In the genomic region with DNA sequence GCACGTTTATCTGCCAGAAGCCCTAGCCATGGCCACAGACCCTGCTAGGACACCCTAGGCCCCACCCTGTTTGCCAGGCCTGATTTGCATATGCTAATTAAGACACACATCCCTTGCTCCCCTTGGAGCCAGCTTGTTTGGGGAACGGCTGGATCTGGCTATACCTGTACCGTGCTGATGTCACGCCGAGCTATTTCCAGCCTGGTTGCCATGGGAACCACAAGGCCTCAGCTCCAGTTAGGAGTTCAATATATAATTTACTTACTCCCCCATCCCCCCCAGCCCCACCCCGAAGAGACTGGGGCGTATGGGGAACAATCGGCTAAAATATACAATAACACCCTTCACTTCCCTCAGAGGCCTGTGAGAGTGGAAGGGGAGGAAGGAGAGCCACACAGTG, we compare ENCODE assay signal across 13 mouse cellular contexts. TPM values are rescaled to one million over a fixed set of nuclear protein-coding genes. Genes with fewer than 3 reads are reported as not detected.
DNase-seq lines count a peak whose midpoint lies in the region; ATAC-seq and TF ChIP-seq lines count a peak whose summit lies in the region.
"Had no signal": no experiment of that assay in that cellular context is flagged by ENCODE, and none has a peak within 500 bp of the region (broad histone marks: within the 10 kb centered on the region; RNA-seq: fewer than 3 reads in every experiment).

No protein-coding gene starts in this region.

- TF ChIP-seq EP300 in stomach, postnatal 0 days (optimal IDR thresholded peaks at IDR 0.05) = no peak

- 29% methylated on average over 8 of the region's 8 CpGs for WGBS in stomach, embryonic 14.5 days
- 39% methylated on average over 8 of the region's 8 CpGs for WGBS in stomach, postnatal 0 days
- 28% methylated on average over 8 of the region's 8 CpGs for WGBS in hindbrain, embryonic 16.5 days
- 26% methylated on average over 8 of the region's 8 CpGs for WGBS in midbrain, embryonic 14.5 days

- H3K9ac ChIP-seq in stomach, embryonic 14.5 days (replicated peaks; ENCODE audit: low read depth, low read length) = no peak overlapping the region
- H3K9ac ChIP-seq in stomach, postnatal 0 days (ENCODE audit: low read length) = no peak overlapping the region
- peak overlapping the region; percentile 15 for H3K9ac ChIP-seq in hindbrain, embryonic 16.5 days (ENCODE audit: low read depth, low read length)
- H3K9ac ChIP-seq in midbrain, embryonic 14.5 days (replicated peaks; ENCODE audit: low read length) = peak overlapping the region; percentile 6; the same call in 1 of the 2 replicates

- peaks cover 67% of the 10 kb centered on the region for H3K4me1 ChIP-seq in stomach, embryonic 14.5 days (ENCODE audit: control insufficient read depth, insufficient read depth, low read length)
- H3K4me1 ChIP-seq in stomach, postnatal 0 days (replicated peaks; ENCODE audit: control insufficient read depth, insufficient read depth) = peaks cover 18% of the 10 kb centered on the region
- peaks cover 63% of the 10 kb centered on the region for H3K4me1 ChIP-seq in hindbrain, embryonic 16.5 days (ENCODE audit: control insufficient read depth, insufficient read depth, low read depth, low read length)
- peaks cover 56% of the 10 kb centered on the region for H3K4me1 ChIP-seq in midbrain, embryonic 14.5 days (ENCODE audit: control insufficient read depth, insufficient read depth, low read length)

- H3K9me3 ChIP-seq in stomach, embryonic 14.5 days (ENCODE audit: control insufficient read depth, low read depth, low read length) = no peaks in the 10 kb centered on the region
- no peaks in the 10 kb centered on the region for H3K9me3 ChIP-seq in stomach, postnatal 0 days (ENCODE audit: control insufficient read depth, low read length)
- no peaks in the 10 kb centered on the region for H3K9me3 ChIP-seq in hindbrain, embryonic 16.5 days (ENCODE audit: control insufficient read depth, low read length)
- no peaks in the 10 kb centered on the region for H3K9me3 ChIP-seq in midbrain, embryonic 14.5 days (ENCODE audit: control insufficient read depth, low read length)
- H3K9me3 ChIP-seq: heart, embryonic 13.5 days had no signal

- H3K27me3 ChIP-seq in stomach, embryonic 14.5 days (ENCODE audit: control insufficient read depth, insufficient read depth, low read length) = no peaks in the 10 kb centered on the region
- H3K27me3 ChIP-seq in stomach, postnatal 0 days (ENCODE audit: control insufficient read depth, insufficient read depth, low read length) = no peaks in the 10 kb centered on the region
- no peaks in the 10 kb centered on the region for H3K27me3 ChIP-seq in hindbrain, embryonic 16.5 days (replicated peaks; ENCODE audit: control insufficient read depth, insufficient read depth, low read length)
- no peaks in the 10 kb centered on the region for H3K27me3 ChIP-seq in midbrain, embryonic 14.5 days (ENCODE audit: control insufficient read depth, insufficient read depth, low read length)

- TF ChIP-seq CTCF in stomach, postnatal 0 days (IDR thresholded peaks at IDR 0.05; ENCODE audit: low read depth) = no peak

- H3K27ac ChIP-seq in stomach, embryonic 14.5 days (ENCODE audit: low read length) = peak overlapping the region; percentile 13
- no peak overlapping the region for H3K27ac ChIP-seq in stomach, postnatal 0 days (replicated peaks)
- peak overlapping the region; percentile 52 for H3K27ac ChIP-seq in hindbrain, embryonic 16.5 days (ENCODE audit: low read depth, low read length)
- H3K27ac ChIP-seq in midbrain, embryonic 14.5 days (replicated peaks; ENCODE audit: low read depth, low read length) = peak overlapping the region; percentile 68
- H3K27ac ChIP-seq: heart, embryonic 13.5 days; kidney, postnatal 0 days had no signal

- H3K4me3 ChIP-seq in stomach, embryonic 14.5 days (ENCODE audit: low read depth, low read length) = no peak overlapping the region
- H3K4me3 ChIP-seq in stomach, postnatal 0 days (ENCODE audit: low read depth, low read length) = no peak overlapping the region
- no peak overlapping the region for H3K4me3 ChIP-seq in hindbrain, embryonic 16.5 days (ENCODE audit: low read length)
- no peak overlapping the region for H3K4me3 ChIP-seq in midbrain, embryonic 14.5 days (replicated peaks; ENCODE audit: low read depth, low read length)
- H3K4me3 ChIP-seq: heart, embryonic 13.5 days had no signal

- H3K4me2 ChIP-seq in stomach, embryonic 14.5 days (replicated peaks; ENCODE audit: low read depth, low read length) = no peak overlapping the region; the same call in 1 of the 2 replicates
- no peak overlapping the region for H3K4me2 ChIP-seq in stomach, postnatal 0 days (replicated peaks; ENCODE audit: low read depth)
- peak overlapping the region; percentile 4; the same call in 1 of the 2 replicates for H3K4me2 ChIP-seq in hindbrain, embryonic 16.5 days (ENCODE audit: low read length)
- 0 out of 2 replicates have a peak overlapping the region, but pooled peaks have one; percentile 5 for H3K4me2 ChIP-seq in midbrain, embryonic 14.5 days (ENCODE audit: low read length)
- H3K4me2 ChIP-seq: heart, embryonic 13.5 days had no signal

- H3K36me3 ChIP-seq in stomach, embryonic 14.5 days (ENCODE audit: control insufficient read depth, insufficient read depth, low read length) = no peaks in the 10 kb centered on the region
- H3K36me3 ChIP-seq in stomach, postnatal 0 days (ENCODE audit: control insufficient read depth, insufficient read depth, low read length) = no peaks in the 10 kb centered on the region
- no peaks in the 10 kb centered on the region for H3K36me3 ChIP-seq in hindbrain, embryonic 16.5 days (ENCODE audit: control insufficient read depth, insufficient read depth, low read length)
- H3K36me3 ChIP-seq in midbrain, embryonic 14.5 days (ENCODE audit: control insufficient read depth, insufficient read depth, low read length) = 0 out of 2 replicates have a peak, but pooled peaks cover 3% of the 10 kb centered on the region
- H3K36me3 ChIP-seq: heart, embryonic 13.5 days had no signal

- no peak for DNase-seq in stomach, postnatal 0 days (ENCODE audit: low spot score)
- DNase-seq in midbrain, embryonic 14.5 days = peak; percentile 82
- DNase-seq in telencephalon, adult 2 months (ENCODE audit: low read depth, low spot score) = peak; percentile 89
- DNase-seq in gastrocnemius, postnatal 10 days = no peak
- no peak for DNase-seq in adrenal gland, postnatal 14 days
- no peak for DNase-seq in cerebellum, adult 18-20 months
- DNase-seq: cerebellum, postnatal 14 days; spleen, adult 18-20 months had no signal

- no peak for ATAC-seq in stomach, embryonic 14.5 days (ENCODE audit: insufficient number of reproducible peaks, insufficient read depth, low FRiP score, low read depth)
- no peak for ATAC-seq in stomach, postnatal 0 days (ENCODE audit: low FRiP score, low TSS enrichment)
- ATAC-seq in hindbrain, embryonic 16.5 days = peak; percentile 37
- ATAC-seq in midbrain, embryonic 14.5 days (ENCODE audit: low FRiP score, low TSS enrichment) = no peak
- ATAC-seq: activated CD4-positive, CD25-positive, alpha-beta regulatory T cell, adult 4 months had no signal

RNA-seq across cellular contexts. Expression of a gene that starts 45.9 kb away (rescaled TPM):
- polyA plus RNA-seq in stomach, embryonic 14.5 days (2014; fragmentation: Nextera tagmentation; extraction: Ambion mirVana) = 15.0 and 15.5 TPM in 2 replicates
- 3.6 and 3.7 TPM in 2 replicates for polyA plus RNA-seq in stomach, postnatal 0 days (2015; fragmentation: Nextera tagmentation; extraction: Ambion mirVana)
- polyA plus RNA-seq in hindbrain, embryonic 16.5 days (2015; fragmentation: Nextera tagmentation; extraction: Ambion mirVana) = 9.3 TPM in 2 replicates
- 17.8 and 18.0 TPM in 2 replicates for polyA plus RNA-seq in midbrain, embryonic 14.5 days (2014; fragmentation: Nextera tagmentation; extraction: Ambion mirVana)
- 10 to 100 TPM; 33.4 to 40.6 TPM for total RNA-seq in gastrocnemius, postnatal 10 days (2021)
- total RNA-seq in adrenal gland, postnatal 14 days (2021) = 75.9 and 85.4 TPM in 2 replicates

Comparison
In these comparisons a context has a peak if more than half of its experiments do, and no peak if none do; other contexts are left out.
1. H3K4me2 ChIP-seq: peak in hindbrain, embryonic 16.5 days (single experiment) and midbrain, embryonic 14.5 days (single experiment); none in stomach, embryonic 14.5 days (single experiment) and stomach, postnatal 0 days (single experiment).
2. H3K9ac ChIP-seq: peak in hindbrain, embryonic 16.5 days (single experiment) and midbrain, embryonic 14.5 days (single experiment); none in stomach, embryonic 14.5 days (single experiment) and stomach, postnatal 0 days (single experiment).
3. DNase-seq: peak in midbrain, embryonic 14.5 days (single experiment) and telencephalon, adult 2 months (single experiment); none in stomach, postnatal 0 days (single experiment), gastrocnemius, postnatal 10 days (single experiment), adrenal gland, postnatal 14 days (single experiment) and cerebellum, adult 18-20 months (0 of 2).